Mouse (Mus musculus) mouse trophoblast stem cell (cell line): ENCODE data around the gene Dscam.

ENCODE experiments used
- in situ Hi-C, 2 experiments: fragments of 300-500 bp; cut with MseI, MboI; formaldehyde crosslinking; loops; 2 replicates in 1 of 2; 3 replicates in 1 of 2; pipeline ENCODE4 v1.15.1; 2025

The Dscam gene

DNA sequence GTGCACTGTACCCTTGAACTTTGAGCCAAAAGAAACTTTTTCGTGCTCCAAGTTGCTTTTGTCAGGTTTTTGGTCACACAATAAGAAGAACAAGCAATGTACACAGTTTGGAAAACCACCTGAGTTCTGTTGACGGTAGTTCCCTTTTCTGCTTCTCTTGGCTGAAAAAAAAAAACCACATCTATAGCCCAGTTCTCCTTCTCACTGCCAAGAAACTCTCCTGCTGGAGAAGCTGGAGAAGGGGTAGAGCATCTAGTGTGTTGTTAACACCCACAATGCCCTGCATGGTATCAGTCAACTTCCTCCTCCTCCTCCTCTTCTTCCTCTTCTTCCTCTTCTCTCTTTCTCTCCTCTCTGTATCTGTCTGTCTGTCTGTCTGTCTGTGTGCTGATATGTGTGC lies 65.3 kb downstream of the Dscam start:
- in situ Hi-C loops, result no loop called here

DNA sequence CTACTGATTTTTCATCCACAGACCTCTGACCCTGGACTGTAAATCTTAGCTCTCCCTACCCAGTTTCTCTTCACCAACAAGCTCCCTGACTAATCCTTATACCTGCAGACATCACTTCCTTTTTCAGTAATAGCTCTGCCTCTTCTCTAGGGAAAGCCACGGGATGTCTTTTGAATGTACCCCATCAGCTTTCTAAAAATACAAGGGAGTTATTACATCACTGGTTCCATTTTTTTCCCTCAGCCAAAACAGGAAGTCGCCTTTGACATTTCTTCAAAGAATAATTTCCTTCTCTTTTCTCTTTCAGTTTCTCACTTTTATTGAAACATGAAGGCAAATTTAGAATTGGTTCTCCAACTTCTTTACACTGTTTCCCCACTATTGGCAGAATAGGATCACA lies 67.5 kb downstream of the Dscam start:
- in situ Hi-C loops, result no loop called here

DNA sequence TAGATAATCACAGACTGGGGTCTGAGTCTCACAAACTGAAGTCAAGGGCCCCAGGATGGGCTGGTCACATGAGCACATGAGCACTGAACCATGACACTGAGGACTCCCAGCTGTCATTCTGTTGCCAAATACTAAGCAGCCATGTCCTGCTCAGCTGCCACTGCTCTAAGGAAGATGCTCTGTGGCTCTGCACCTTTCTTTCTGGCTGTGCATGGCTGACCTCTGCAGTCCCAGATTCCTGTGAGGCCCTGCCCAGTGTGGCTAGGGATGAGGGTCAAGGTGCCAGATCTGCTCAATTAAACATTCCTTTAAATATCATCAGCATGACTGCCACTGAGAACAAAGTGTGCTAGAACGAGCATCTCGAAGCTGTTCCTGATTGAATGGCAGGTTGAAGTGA lies 70.5 kb downstream of the Dscam start:
- in situ Hi-C loops, result no loop called here

DNA sequence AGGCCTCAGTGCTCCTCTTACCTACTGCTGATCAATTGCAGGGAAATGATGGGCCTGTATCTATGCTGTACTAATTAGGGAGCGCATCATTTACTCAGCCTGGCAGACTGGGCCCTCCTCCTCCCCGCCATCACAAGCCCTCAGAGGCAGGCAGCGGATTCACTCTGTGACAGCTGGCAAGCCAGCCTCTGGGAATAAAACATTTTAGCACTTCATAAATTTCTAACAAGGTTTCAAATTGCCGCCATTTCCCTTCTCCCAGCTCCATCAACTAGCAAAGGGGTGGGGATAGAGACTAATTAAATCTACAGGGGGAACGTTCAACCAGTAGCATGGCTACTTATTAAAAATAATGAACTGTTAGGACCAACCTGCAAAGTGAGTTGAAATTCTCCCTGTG lies 72.0 kb downstream of the Dscam start:
- in situ Hi-C loops, result no loop called here

DNA sequence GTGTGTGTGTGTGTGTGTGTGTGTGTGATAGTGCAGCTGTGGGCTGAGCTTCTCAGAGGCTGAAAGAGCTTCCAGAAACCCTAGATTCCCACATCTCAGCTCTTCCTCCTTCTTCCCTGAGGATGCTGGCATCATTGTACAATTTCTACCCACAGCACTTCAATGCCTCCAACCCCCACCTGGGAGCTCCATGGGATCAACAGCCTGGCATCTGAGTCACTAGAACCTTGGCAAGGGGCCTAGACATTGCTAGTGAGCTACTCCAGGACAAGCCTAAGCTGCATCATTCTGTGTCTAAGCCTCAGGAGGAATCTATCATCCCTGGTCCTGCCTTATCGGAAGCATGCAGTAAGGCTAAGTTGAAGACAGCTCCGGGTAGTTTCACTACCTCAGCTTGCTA lies 73.8 kb downstream of the Dscam start:
- in situ Hi-C loops, result no loop called here

DNA sequence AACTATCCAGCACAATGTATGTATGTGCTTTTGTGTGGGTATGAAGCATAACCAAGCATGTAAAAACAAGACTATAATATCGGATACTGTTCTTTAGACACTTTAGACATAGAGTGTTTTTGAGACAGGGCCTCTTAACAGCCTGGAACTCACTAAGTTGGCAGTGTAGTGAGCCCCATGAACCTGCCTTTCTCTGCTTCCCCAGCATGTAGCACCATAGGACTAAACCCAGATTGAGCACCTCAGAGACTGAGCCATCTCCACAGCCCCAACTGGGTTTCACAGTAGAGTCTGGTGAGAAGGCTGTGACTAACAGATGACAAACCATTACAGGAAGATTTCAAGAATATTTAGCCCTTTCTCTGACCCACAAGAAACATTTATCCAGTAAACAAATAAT lies 75.1 kb downstream of the Dscam start:
- in situ Hi-C loops, result no loop called here

DNA sequence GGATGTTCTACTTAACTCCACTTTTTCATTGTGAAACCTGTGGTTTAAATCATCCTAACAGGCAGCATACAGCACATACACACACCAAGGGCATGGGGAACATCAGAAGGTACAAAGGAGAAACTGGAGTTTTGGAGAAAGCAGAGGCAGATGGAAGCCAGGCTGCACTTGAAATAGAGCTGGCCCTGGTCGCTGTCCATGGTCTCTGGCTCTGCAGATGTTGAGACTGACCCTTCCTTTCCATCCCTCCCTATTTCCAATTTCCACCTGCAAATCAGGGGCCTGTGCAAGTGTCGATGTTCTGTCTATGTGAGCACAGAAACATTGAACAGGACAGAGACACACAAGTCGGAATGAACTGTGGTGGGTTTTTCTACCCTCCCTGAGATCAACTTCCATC lies 81.2 kb downstream of the Dscam start:
- in situ Hi-C loops, result no loop called here

DNA sequence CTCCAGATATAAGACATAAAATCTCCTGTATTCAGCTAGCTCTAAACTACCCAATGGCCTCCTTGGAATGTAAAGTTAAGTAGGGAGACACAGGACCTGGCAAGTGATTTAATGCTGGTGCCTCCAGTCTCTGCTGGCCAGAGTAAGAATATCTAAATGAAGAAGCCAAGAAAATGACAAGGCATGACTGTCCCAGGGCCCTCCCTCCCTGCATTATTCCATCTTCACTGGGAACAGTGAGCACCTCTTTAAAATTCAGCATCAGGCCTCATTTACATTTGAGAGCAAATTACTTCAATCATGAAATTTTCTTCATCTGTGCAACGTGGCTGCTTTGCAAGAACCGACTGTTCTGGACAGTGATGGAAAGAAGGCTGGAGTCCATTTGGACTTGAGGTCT lies 86.9 kb downstream of the Dscam start:
- in situ Hi-C loops, result no loop called here

DNA sequence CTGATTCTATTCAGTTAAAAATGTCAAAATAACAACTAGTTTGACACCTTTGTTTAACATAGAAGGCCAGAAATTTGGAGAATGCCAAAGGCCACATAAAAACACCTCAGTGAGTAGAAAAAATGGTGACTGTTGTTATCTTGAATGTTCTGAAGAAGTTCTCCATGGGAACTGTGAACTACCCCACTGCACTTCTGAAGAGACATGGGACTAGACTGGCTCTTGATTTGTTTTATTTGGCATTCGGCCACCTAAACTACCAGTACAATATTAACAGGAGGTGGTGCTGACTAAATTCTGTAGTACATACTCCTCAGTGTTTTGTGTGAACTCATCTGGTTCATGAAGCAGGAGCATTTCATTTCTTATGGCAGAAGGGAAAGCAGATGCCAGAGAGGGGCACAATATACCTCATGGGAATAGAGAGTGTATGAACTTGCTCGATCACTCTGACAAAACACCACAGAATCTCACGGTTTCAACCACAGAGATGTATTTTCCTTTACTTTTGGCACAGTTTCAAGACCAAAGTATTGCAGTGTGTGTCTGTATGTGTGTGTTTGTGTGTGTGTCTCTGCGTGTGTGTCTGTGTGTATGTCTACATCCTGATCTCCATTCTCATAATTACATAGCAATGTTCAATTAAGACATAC lies 94.5 kb downstream of the Dscam start:
- in situ Hi-C loops, result no loop called here

DNA sequence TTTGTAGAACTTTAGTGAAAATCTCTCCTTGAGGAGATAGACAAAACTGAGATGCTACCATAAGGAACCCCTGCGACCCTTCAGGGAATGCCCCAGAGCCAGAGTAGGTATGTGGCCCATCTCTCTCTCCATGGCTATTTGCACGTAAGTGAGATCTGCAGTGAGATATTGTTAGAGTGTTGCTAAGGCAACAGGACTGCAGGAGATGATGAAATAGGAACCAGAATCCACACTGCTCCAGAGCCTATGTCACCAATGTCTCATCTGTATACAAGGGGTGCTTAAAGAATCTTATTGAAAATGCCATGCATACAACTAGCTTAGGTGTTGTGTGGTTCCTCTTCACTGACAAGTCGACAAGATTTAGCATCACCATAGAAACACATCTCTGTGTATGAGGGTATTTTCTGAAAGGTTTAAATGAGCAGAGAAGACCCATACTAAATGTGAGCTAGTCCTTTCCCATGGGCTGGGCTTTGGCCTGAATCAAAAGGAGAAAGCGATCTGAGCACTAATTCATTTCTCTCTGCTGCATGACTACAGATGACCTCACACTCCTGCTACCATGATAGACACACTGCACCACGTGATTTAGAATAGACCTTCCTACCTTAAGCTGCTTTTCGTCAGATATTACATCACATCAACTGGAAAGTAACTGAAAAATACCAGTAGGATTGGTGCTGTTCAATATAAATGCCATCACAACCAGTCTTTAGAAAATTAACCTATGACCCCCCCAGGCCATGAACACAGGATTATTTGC lies 95.2 kb downstream of the Dscam start:
- in situ Hi-C loops, result no loop called here

DNA sequence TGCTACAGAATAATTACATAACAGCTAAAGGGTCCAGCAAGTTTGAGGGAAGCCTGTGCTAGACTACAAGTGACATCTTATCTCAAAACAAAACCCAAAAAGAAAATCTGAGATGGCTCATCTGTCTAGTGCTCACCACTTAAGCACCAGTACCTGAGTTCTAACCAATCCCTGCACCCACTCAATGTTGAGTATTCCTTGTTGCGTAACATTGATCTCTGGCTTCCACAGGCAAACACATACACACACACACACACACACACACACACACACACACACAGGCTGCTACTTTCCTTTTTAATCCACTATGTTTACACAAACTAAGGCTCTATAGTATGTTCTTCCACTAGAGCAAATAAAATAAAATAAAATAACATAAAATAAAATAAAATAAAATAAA lies 96.7 kb downstream of the Dscam start:
- in situ Hi-C loops, result no loop called here

DNA sequence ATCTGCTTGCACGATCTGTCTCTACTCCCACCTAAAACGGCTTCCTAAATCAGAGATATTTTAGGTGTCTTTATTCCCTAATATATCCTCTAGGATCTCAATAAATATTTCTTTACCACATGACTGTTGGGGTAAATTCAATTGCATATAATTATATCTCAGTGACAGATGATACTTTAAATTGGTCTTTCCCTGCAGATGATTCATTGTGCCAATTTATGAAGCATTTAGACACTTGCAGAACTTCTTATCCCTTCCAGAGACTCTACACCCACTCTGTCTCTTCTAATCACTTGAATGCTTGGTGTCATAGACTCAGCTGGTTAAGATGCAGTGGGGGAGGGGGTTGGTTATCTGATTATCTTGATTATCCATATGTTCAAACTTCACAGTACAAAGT lies 97.9 kb downstream of the Dscam start:
- in situ Hi-C loops, result no loop called here

DNA sequence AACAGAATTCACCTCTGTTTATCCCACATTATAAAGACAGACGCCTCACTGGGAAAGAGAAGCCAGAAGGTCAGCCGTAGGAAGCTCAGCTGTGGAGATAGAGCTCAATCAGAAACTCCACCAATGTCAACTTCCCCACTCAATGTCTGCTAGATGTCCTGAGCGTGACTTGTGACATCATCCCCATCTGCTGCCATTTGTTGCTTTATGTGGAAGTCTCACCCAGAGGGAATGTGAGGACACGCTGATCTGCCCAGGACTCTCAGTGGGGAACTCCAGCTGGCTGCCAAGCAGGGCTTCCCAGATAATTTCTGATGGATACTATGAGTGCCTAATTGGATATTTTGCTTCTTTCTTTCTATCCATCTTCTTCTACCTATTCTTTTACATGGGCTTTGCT lies 103.7 kb downstream of the Dscam start:
- in situ Hi-C loops, result no loop called here

DNA sequence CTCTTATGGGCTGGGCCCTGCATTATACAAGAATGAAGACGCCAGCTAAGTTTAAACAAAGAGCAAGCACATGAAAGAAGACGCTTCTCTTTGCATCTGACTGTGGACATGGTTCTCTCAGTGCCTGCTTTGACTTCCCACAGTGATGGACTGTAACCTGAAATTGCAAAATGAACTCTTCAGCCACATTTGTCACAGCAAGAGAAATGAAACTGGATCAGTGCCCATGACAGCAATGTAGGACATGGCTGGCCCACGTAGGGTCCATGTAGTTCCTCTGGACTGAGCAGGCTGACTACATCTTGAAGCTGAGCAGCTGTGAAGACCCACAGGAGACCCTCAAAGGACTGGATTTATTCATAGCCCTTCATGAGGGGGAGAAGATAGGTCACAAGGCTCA lies 108.3 kb downstream of the Dscam start:
- in situ Hi-C loops, result no loop called here

DNA sequence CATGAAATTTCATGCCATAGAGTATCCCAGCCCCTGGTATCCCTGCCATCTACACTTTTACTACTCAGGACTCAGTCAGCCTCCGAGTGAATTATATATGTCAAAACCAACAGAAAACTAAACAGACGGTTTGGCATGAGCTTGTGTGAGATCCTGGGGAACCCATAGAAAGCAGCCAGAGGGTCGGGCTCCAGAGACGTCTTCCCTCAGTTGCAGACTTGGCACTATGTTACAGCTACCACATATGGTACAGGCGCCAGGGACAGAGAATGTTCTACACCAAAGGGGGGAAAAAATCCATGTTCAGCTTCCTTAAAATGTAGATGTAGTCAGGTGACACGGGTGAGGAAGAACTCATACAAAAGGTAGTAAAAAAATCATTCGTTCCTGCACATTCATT lies 109.2 kb downstream of the Dscam start:
- in situ Hi-C loops, result no loop called here

DNA sequence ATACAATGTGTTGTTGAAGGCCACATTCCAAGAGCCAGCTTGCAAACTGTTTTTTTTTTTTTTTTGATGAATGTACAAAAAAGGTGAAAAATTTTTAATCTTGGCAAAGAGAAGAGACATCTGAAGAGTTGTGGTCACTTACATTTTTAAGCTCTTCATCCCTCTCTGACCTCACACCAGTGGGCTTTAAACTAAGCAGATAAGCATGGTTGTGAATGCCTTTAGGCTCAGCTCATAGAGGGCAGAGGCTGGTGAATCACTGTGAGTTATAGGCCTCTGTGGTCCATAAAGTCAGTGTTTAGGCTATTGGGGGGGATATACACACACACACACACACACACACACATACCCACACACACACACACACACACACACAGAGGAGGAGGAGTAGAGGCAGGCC lies 109.8 kb downstream of the Dscam start:
- in situ Hi-C loops, result no loop called here

DNA sequence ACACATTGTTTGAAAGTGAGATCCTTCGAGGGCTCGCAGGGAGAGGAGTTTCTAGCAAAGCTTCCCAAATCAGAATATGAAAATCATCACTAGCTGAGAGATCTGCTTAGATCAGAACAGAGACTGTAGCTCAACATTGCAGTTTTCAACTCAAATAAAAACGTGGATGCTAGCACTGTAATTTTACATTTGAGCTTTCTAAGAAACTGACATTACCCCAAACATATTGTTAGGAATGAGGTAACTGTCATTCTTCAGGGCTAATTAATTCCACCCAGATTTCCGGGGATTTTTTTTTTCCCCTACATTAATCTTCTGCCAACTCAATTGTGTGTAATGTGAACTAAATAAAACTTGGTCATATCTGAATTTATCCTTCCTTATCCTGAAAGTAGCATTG lies 110.3 kb downstream of the Dscam start:
- in situ Hi-C loops, result no loop called here

DNA sequence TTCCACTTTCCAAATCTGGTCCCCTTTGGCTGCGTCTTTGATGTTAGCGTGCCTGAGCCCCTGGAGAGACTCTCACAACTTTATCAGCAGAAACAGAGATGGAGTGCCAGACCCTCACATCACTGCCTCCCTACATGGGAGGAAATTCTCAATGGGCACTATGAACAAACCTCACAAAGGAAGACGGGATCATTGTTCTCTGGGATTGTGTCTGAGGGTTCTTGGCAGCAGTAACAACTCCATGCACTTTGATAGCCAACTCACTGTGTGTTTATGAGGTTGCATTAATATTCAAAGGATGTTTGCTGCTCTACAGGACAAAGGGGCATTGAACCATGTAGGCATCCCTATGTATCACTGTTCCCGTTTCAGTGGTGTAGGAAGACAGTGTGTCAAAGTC lies 135.3 kb downstream of the Dscam start:
- in situ Hi-C loops, result no loop called here

DNA sequence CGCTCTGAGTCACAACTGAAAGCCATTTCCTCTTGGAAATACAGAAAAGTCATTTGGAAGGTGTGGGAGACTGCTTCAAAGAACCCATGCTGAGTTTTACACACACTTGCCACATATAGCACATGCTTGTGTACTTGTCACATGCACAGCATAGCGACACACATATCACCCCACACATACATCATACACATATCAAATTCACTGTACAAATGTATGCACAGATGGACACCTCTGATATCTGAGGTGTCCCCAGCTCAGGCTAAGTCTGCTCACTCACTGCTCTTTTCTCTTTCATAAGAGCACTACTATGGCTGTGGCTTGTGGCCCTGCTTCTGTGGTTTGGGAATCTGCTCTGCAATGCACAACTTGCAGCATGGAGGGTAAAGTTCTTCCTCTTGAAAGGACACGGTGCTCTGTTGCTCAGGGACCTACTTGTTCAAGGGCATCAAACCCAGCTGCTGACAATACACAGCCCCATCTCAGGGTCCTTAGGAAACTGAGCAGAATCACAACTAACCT lies 137.0 kb downstream of the Dscam start:
- in situ Hi-C loops, result no loop called here

DNA sequence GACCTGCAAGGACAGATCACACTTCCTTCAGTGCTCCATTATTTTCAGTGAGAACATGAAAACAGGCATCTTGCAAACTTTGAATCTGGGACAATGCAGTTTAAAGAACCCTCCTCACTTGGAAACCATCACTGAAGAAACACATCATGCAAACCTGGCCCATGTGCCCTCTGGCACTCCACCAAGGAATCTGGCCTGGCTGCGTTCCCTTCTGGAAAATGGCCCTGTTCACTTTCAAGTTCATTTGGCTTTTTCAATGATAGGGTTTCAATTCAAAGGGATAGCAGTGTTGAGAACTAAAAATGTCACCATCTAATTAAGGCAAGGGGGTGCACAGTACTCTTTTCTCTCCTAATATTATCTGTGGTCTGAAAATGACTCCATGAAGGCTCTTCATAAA lies 142.9 kb downstream of the Dscam start:
- in situ Hi-C loops, result no loop called here

DNA sequence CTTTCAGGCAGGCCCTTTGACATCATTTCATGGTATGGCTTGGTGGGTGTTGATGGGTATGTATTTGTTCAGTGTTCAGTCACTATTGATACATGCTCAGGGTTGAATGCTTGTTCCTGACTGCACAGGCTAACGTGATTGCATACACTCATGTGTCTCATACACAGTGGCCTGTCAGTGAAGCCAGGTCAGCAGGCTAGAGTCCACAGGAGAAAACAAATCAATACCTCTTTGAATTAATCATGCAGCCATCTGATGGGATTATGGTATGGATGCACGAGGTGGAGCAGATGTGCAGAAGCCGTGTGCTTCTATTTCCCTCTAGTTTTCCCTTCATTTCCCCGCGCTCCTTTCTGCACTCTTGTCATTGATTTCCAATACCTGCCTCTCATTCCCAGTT lies 143.7 kb downstream of the Dscam start:
- in situ Hi-C loops, result no loop called here

DNA sequence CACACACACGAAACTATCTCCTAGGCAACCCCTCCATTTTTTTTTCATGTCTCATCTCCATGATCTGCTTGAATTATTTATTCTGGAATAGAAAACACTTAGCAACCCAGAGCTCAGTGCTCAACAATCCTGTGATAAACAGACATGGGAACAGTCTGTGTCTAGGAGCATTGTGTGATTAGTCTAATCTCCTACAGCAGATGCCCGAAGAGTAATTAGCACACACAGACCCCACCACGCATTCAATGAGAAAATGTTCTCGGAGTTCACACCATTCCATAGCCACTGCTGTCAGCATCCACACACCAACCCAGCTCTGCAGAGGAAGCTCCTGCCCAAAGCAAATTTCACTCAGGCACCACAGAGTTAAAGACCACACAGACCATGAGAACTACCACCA lies 146.1 kb downstream of the Dscam start:
- in situ Hi-C loops, result no loop called here

DNA sequence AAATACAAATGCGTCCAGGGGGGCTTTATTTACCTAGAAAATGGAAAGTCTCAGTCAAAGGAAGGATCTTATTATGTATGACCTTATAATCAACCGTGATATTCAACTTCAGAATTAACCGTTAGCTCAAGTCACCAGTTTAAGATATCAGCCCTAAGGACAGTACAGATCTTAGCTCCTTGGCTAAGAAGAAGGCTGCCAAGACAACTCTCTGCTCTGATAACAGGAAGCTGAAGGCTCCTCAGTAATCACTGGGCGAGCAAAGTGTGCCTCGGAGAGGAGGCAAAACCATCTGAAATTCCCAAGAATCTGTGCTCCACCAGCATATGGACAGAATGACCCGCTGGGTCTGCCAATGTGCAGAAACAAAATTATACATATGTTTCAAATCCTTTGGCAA lies 149.1 kb downstream of the Dscam start:
- in situ Hi-C loops, result no loop called here

DNA sequence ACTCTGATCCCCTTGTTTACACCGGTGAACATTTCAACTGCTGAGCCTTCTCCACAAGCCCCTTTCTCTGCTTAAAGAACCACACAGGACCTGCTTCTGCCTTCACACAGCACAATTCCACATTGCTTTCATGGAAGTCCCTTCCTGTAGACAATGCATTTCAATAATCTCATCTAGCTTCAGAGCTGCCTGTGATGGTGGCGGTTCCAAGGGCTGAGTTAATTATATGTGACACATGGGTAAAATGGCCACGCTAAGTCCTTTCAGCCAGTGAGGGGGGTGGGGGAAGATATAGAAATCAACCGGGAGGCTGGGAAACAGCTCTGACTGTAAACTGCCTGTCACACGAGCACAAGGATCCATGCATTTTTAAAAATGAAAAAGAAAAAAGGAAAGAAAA lies 152.2 kb downstream of the Dscam start:
- in situ Hi-C loops, result no loop called here
